14 mouse cellular contexts compared by ENCODE assay signal in the genomic region with DNA sequence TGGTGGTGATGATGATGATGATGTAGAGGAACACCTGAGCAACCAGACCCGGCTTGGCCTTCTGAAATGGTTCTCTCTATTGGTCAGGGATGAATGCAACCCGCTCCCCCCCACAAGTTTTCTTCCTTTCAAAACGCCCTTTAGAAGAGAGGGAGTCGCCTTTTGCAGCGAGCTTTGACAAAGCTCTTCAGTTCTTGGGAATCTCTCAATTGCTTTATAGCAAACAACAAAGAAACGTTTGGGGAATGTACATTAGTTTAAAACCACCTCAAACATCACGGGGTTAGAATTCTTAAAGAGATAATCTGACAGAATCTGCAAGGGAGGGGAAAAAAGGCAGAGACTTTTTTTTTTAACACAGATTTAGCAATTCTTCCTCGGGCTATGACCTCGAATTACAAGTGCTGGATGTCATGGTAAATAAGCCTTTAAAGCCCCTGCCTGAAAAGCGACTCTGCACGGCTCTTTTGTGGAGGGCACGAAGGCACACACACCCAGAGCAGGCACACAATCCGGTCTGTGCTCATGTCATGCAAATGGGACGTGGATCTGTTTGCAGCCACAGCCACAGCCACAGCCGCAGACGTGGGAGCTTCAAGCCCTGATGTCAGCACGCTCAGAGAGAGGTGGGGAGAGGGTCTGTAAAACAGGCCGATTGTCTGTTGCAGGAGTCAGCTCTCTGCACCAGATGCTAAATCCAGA.
DNase-seq lines count a peak whose midpoint lies in the region; ATAC-seq and TF ChIP-seq lines count a peak whose summit lies in the region.
"Had no signal": no experiment of that assay in that cellular context is flagged by ENCODE, and none has a peak within 500 bp of the region (broad histone marks: within the 10 kb centered on the region; RNA-seq: fewer than 3 reads in every experiment).

No protein-coding gene starts in this region.

- H3K4me3 ChIP-seq in forebrain, embryonic 13.5 days = no peak overlapping the region
- no peak overlapping the region for H3K4me3 ChIP-seq in neural tube, embryonic 14.5 days (ENCODE audit: low read depth, low read length)
- no peak overlapping the region for H3K4me3 ChIP-seq in kidney, adult 2 months (ENCODE audit: insufficient read depth, low read depth, low read length)
- H3K4me3 ChIP-seq: embryonic facial prominence, embryonic 15.5 days; heart, embryonic 10.5 days; intestine, embryonic 15.5 days; limb, embryonic 15.5 days had no signal

- no peak for TF ChIP-seq CTCF in kidney, adult 2 months (conservative IDR thresholded peaks at IDR 0.05; ENCODE audit: insufficient read depth, insufficient read length, low read depth, low read length)

- no peaks in the 10 kb centered on the region for H3K36me3 ChIP-seq in forebrain, embryonic 13.5 days (ENCODE audit: poor library complexity, severe bottlenecking)
- H3K36me3 ChIP-seq in neural tube, embryonic 14.5 days (ENCODE audit: control insufficient read depth, insufficient read depth, low read length) = no peaks in the 10 kb centered on the region
- no peaks in the 10 kb centered on the region for H3K36me3 ChIP-seq in kidney, adult 2 months (ENCODE audit: control insufficient read depth, insufficient read depth, low read length)
- H3K36me3 ChIP-seq: embryonic facial prominence, embryonic 15.5 days; heart, embryonic 10.5 days; intestine, embryonic 15.5 days; limb, embryonic 15.5 days had no signal

- H3K27ac ChIP-seq in forebrain, embryonic 13.5 days = no peak overlapping the region
- H3K27ac ChIP-seq in neural tube, embryonic 14.5 days (ENCODE audit: low read depth, low read length) = no peak overlapping the region
- no peak overlapping the region for H3K27ac ChIP-seq in kidney, adult 2 months (ENCODE audit: insufficient read depth, low read depth, low read length)
- H3K27ac ChIP-seq: embryonic facial prominence, embryonic 15.5 days; intestine, embryonic 15.5 days; limb, embryonic 15.5 days had no signal

- H3K27me3 ChIP-seq in forebrain, embryonic 13.5 days = peaks cover 42% of the 10 kb centered on the region
- no peaks in the 10 kb centered on the region for H3K27me3 ChIP-seq in neural tube, embryonic 14.5 days (ENCODE audit: control insufficient read depth, insufficient read depth, low read length)
- no peaks in the 10 kb centered on the region for H3K27me3 ChIP-seq in kidney, adult 2 months (replicated peaks; ENCODE audit: control insufficient read depth, insufficient read depth, low read length)
- H3K27me3 ChIP-seq: intestine, embryonic 15.5 days; limb, embryonic 15.5 days had no signal

- H3K9ac ChIP-seq in forebrain, embryonic 13.5 days = peak overlapping the region; percentile 26; the same call in 1 of the 2 replicates
- no peak overlapping the region for H3K9ac ChIP-seq in neural tube, embryonic 14.5 days (replicated peaks; ENCODE audit: low read depth, low read length)
- H3K9ac ChIP-seq: embryonic facial prominence, embryonic 15.5 days; intestine, embryonic 15.5 days; limb, embryonic 15.5 days had no signal

- no peaks in the 10 kb centered on the region for H3K9me3 ChIP-seq in forebrain, embryonic 13.5 days (replicated peaks)
- H3K9me3 ChIP-seq in neural tube, embryonic 14.5 days (ENCODE audit: control insufficient read depth, low read length) = no peaks in the 10 kb centered on the region
- H3K9me3 ChIP-seq: embryonic facial prominence, embryonic 15.5 days; heart, embryonic 10.5 days; intestine, embryonic 15.5 days; limb, embryonic 15.5 days had no signal

- WGBS in forebrain, embryonic 13.5 days = 6% methylated on average over 18 of the region's 18 CpGs
- WGBS in neural tube, embryonic 14.5 days = 10% methylated on average over 18 of the region's 18 CpGs
- WGBS in kidney, adult 2 months = 31% methylated on average over 18 of the region's 18 CpGs

- ATAC-seq in forebrain, embryonic 13.5 days = no peak
- ATAC-seq in neural tube, embryonic 14.5 days (ENCODE audit: low read depth) = no peak
- ATAC-seq: intestine, embryonic 15.5 days; lung, postnatal 0 days had no signal

- DNase-seq in embryo, embryonic 10.5 days (ENCODE audit: low spot score) = peak; percentile 73
- DNase-seq in mesoderm, embryonic 11.5 days (ENCODE audit: low read depth, low spot score) = peak; percentile 51
- no peak for DNase-seq in layer of hippocampus, postnatal 36 days
- no peak for DNase-seq in kidney, adult 2 months
- DNase-seq in thymus, postnatal 25 days = no peak
- DNase-seq in cerebellum, adult 9-10 months = no peak
- DNase-seq: adrenal gland, postnatal 14 days had no signal

- no peak for TF ChIP-seq POLR2A in kidney, adult 2 months (IDR thresholded peaks at IDR 0.05; ENCODE audit: low read depth, low read length)

- H3K4me2 ChIP-seq in forebrain, embryonic 13.5 days = peak overlapping the region; percentile 33
- peak overlapping the region; percentile 32; the same call in 1 of the 2 replicates for H3K4me2 ChIP-seq in neural tube, embryonic 14.5 days (ENCODE audit: low read depth, low read length)
- H3K4me2 ChIP-seq: embryonic facial prominence, embryonic 15.5 days; intestine, embryonic 15.5 days; limb, embryonic 15.5 days had no signal

- peaks cover 14% of the 10 kb centered on the region for H3K4me1 ChIP-seq in forebrain, embryonic 13.5 days
- H3K4me1 ChIP-seq in neural tube, embryonic 14.5 days (ENCODE audit: control insufficient read depth, insufficient read depth, low read length) = peaks cover 4% of the 10 kb centered on the region; the same call in 1 of the 2 replicates
- no peaks in the 10 kb centered on the region for H3K4me1 ChIP-seq in kidney, adult 2 months (ENCODE audit: control insufficient read depth, insufficient read depth, low read length)
- H3K4me1 ChIP-seq: intestine, embryonic 15.5 days; limb, embryonic 15.5 days had no signal

Comparison
In these comparisons a context has a peak if more than half of its experiments do, and no peak if none do; other contexts are left out.
1. DNase-seq: peak in embryo, embryonic 10.5 days (single experiment) and mesoderm, embryonic 11.5 days (single experiment); none in layer of hippocampus, postnatal 36 days (0 of 2), kidney, adult 2 months (single experiment), thymus, postnatal 25 days (single experiment) and cerebellum, adult 9-10 months (single experiment).